Mouse (Mus musculus) neutrophil, adult 65 days (primary cell): ENCODE data around the gene H2-DMa. TPM values are rescaled to one million over a fixed set of nuclear protein-coding genes. Genes with fewer than 3 reads are reported as not detected.

Source experiments
- total RNA-seq: library from RNA; stranded (reverse); gene quantifications from 2 replicates; pipeline ENCODE4 v1.2.4, GENCODE M21; 2023

Gene H2-DMa
- 37.1 and 59.5 TPM in 2 replicates for total RNA-seq

GRCm38 (mm10) chr17:34119249-34120179, at the start of gene H2-DMa:
TSS of gene H2-DMa (plus strand) at chr17:34119541.

GRCm38 (mm10) chr17:34092197-34092875, 27.0 kb upstream of the H2-DMa start, which contains the start of gene H2-Oa:
TSS of gene H2-Oa (plus strand) at chr17:34092340.

GRCm38 (mm10) chr17:34122188-34122984, 3.0 kb downstream of the H2-DMa start, which contains the start of gene Brd2:
TSS of gene Brd2 (minus strand) at chr17:34122634.

GRCm38 (mm10) chr17:34143033-34143432, 23.7 kb downstream of the H2-DMa start, which contains the start of gene H2-DMb2:
TSS of gene H2-DMb2 (plus strand) at chr17:34143307.

GRCm38 (mm10) chr17:34152923-34153322, 33.6 kb downstream of the H2-DMa start, which contains the start of gene H2-DMb1:
TSS of gene H2-DMb1 (plus strand) at chr17:34153072.

GRCm38 (mm10) chr17:34187261-34187916, 68.0 kb downstream of the H2-DMa start, which contains the start of the genes Tap1 and Psmb9:
TSS of gene Tap1 (plus strand) at chr17:34187553.
TSS of gene Psmb9 (minus strand) at chr17:34187764.

Other genes starting within 250 kb of the H2-DMa start
- gene Gm7029, start 245.7 kb upstream of the H2-DMa start, total RNA-seq = not detected in 2 replicates
- 34.6 and 53.7 TPM in 2 replicates for gene Kifc1, start 228.9 kb upstream of the H2-DMa start, total RNA-seq
- gene Platr17, start 214.4 kb upstream of the H2-DMa start, total RNA-seq = not detected in 2 replicates
- gene Daxx, start 210.1 kb upstream of the H2-DMa start, total RNA-seq = 33.8 and 48.4 TPM in 2 replicates
- gene Tapbp, start 203.6 kb upstream of the H2-DMa start, total RNA-seq = 290 and 325 TPM in 2 replicates
- 27.9 and 37.3 TPM in 2 replicates for gene Zbtb22, start 203.6 kb upstream of the H2-DMa start, total RNA-seq
- 218 and 285 TPM in 2 replicates for gene Rgl2, start 190.0 kb upstream of the H2-DMa start, total RNA-seq
- gene Pfdn6, start 179.2 kb upstream of the H2-DMa start, total RNA-seq = 46.9 and 53.4 TPM in 2 replicates
- 18.3 and 21.6 TPM in 2 replicates for gene Wdr46, start 178.9 kb upstream of the H2-DMa start, total RNA-seq
- gene B3galt4, start 168.1 kb upstream of the H2-DMa start, total RNA-seq = 11.3 and 12.8 TPM in 2 replicates
- gene Vps52, start 163.7 kb upstream of the H2-DMa start, total RNA-seq = 56.0 and 70.7 TPM in 2 replicates
- gene Rps18, start 163.5 kb upstream of the H2-DMa start, total RNA-seq = 242 and 295 TPM in 2 replicates
- 1,081 and 1,209 TPM in 2 replicates for gene H2-K1, start 119.2 kb upstream of the H2-DMa start, total RNA-seq
- 9.9 and 11.6 TPM in 2 replicates for gene Ring1, start 94.9 kb upstream of the H2-DMa start, total RNA-seq
- 67.8 and 83.5 TPM in 2 replicates for gene H2-Ke6, start 91.5 kb upstream of the H2-DMa start, total RNA-seq
- 85.8 and 92.4 TPM in 2 replicates for gene Slc39a7, start 87.9 kb upstream of the H2-DMa start, total RNA-seq
- gene Rxrb, start 87.7 kb upstream of the H2-DMa start, total RNA-seq = 54.6 and 60.1 TPM in 2 replicates
- gene Col11a2, start 80.1 kb upstream of the H2-DMa start, total RNA-seq = 6.9 and 9.1 TPM in 2 replicates
- gene H2-Oa, start 27.2 kb upstream of the H2-DMa start, total RNA-seq = 1.6 and 2.5 TPM in 2 replicates
- gene Brd2, start 3.1 kb downstream of the H2-DMa start, total RNA-seq = 207 and 226 TPM in 2 replicates
- 18.6 and 19.3 TPM in 2 replicates for gene H2-DMb2, start 23.8 kb downstream of the H2-DMa start, total RNA-seq
- gene H2-DMb1, start 33.5 kb downstream of the H2-DMa start, total RNA-seq = 22.2 and 30.6 TPM in 2 replicates
- gene Tap1, start 68.0 kb downstream of the H2-DMa start, total RNA-seq = 51.1 and 63.7 TPM in 2 replicates
- 80.5 and 98.6 TPM in 2 replicates for gene Psmb9, start 68.2 kb downstream of the H2-DMa start, total RNA-seq
- gene Psmb8, start 78.2 kb downstream of the H2-DMa start, total RNA-seq = 78.8 and 79.3 TPM in 2 replicates
- 72.1 and 96.2 TPM in 2 replicates for gene Tap2, start 84.0 kb downstream of the H2-DMa start, total RNA-seq
- gene H2-Ob, start 119.4 kb downstream of the H2-DMa start, total RNA-seq = 1.6 and 2.7 TPM in 2 replicates
- 15.7 and 37.9 TPM in 2 replicates for gene H2-Ab1, start 138.1 kb downstream of the H2-DMa start, total RNA-seq
- gene H2-Aa, start 168.3 kb downstream of the H2-DMa start, total RNA-seq = 18.1 and 28.1 TPM in 2 replicates
- 10.8 and 19.1 TPM in 2 replicates for gene H2-Eb1, start 186.3 kb downstream of the H2-DMa start, total RNA-seq
- not detected in 2 replicates for gene H2-Eb2, start 206.1 kb downstream of the H2-DMa start, total RNA-seq
- 2.8 and 3.5 TPM in 2 replicates for gene Btnl2, start 235.3 kb downstream of the H2-DMa start, total RNA-seq